In genomic region chr3:60437678-60438232, GRCm38 (mm10) we compare ENCODE assay signal across 10 mouse cellular contexts. TPM values are rescaled to one million over a fixed set of nuclear protein-coding genes. Genes with fewer than 3 reads are reported as not detected.
DNase-seq lines count a peak whose midpoint lies in the region; ATAC-seq and TF ChIP-seq lines count a peak whose summit lies in the region.
"Had no signal": no experiment of that assay in that cellular context is flagged by ENCODE, and none has a peak within 500 bp of the region (broad histone marks: within the 10 kb centered on the region; RNA-seq: fewer than 3 reads in every experiment).

No protein-coding gene starts in this region.

- TF ChIP-seq POLR2A in heart, adult 2 months (IDR thresholded peaks at IDR 0.05; ENCODE audit: insufficient read depth, low read depth, low read length): no peak

- intact Hi-C loops in heart, adult 2 months (cut with DNase I): no loop called here

- H3K36me3 ChIP-seq in heart, adult 2 months (ENCODE audit: control insufficient read depth, insufficient read depth, low read length): peaks cover 9% of the 10 kb centered on the region
- no peaks in the 10 kb centered on the region for H3K36me3 ChIP-seq in heart, embryonic 10.5 days
- no peaks in the 10 kb centered on the region for H3K36me3 ChIP-seq in heart, embryonic 15.5 days
- no peaks in the 10 kb centered on the region for H3K36me3 ChIP-seq in stomach, postnatal 0 days (ENCODE audit: control insufficient read depth, insufficient read depth, low read length)
- H3K36me3 ChIP-seq: forebrain, embryonic 10.5 days; limb, embryonic 12.5 days had no signal

- TF ChIP-seq EP300 in heart, adult 2 months (IDR thresholded peaks at IDR 0.05; ENCODE audit: insufficient read depth, low read depth, low read length): no peak
- TF ChIP-seq EP300 in stomach, postnatal 0 days (optimal IDR thresholded peaks at IDR 0.05): no peak

- no peak for ATAC-seq in heart, embryonic 15.5 days (replicated peaks; ENCODE audit: insufficient number of reproducible peaks, insufficient read depth, low FRiP score, low read depth)
- no peak for ATAC-seq in stomach, postnatal 0 days (ENCODE audit: low FRiP score, low TSS enrichment)

- peaks cover 3% of the 10 kb centered on the region for H3K4me1 ChIP-seq in heart, adult 2 months (ENCODE audit: control insufficient read depth, insufficient read depth, low read length)
- H3K4me1 ChIP-seq in heart, embryonic 10.5 days: no peaks in the 10 kb centered on the region
- 0 out of 2 replicates have a peak, but pooled peaks cover 6% of the 10 kb centered on the region for H3K4me1 ChIP-seq in heart, embryonic 15.5 days (replicated peaks)
- no peaks in the 10 kb centered on the region for H3K4me1 ChIP-seq in stomach, postnatal 0 days (replicated peaks; ENCODE audit: control insufficient read depth, insufficient read depth)
- H3K4me1 ChIP-seq: forebrain, embryonic 10.5 days; limb, embryonic 12.5 days had no signal

- no peaks in the 10 kb centered on the region for H3K27me3 ChIP-seq in heart, adult 2 months (ENCODE audit: control insufficient read depth, insufficient read depth, low read length)
- H3K27me3 ChIP-seq in heart, embryonic 10.5 days (ENCODE audit: insufficient read depth, poor library complexity, severe bottlenecking): no peaks in the 10 kb centered on the region
- H3K27me3 ChIP-seq in heart, embryonic 15.5 days: no peaks in the 10 kb centered on the region
- no peaks in the 10 kb centered on the region for H3K27me3 ChIP-seq in stomach, postnatal 0 days (ENCODE audit: control insufficient read depth, insufficient read depth, low read length)
- H3K27me3 ChIP-seq: limb, embryonic 12.5 days had no signal

- H3K9ac ChIP-seq in heart, adult 2 months (ENCODE audit: low read depth, low read length): no peak overlapping the region
- no peak overlapping the region for H3K9ac ChIP-seq in heart, embryonic 15.5 days
- no peak overlapping the region for H3K9ac ChIP-seq in stomach, postnatal 0 days (ENCODE audit: low read length)
- H3K9ac ChIP-seq: limb, embryonic 12.5 days had no signal

- no peaks in the 10 kb centered on the region for H3K9me3 ChIP-seq in heart, embryonic 10.5 days
- no peaks in the 10 kb centered on the region for H3K9me3 ChIP-seq in heart, embryonic 15.5 days (replicated peaks)
- H3K9me3 ChIP-seq in stomach, postnatal 0 days (ENCODE audit: control insufficient read depth, low read length): no peaks in the 10 kb centered on the region
- H3K9me3 ChIP-seq: forebrain, embryonic 10.5 days; limb, embryonic 12.5 days had no signal

- TF ChIP-seq CTCF in heart, adult 2 months (IDR thresholded peaks at IDR 0.05): no peak
- TF ChIP-seq CTCF in stomach, postnatal 0 days (IDR thresholded peaks at IDR 0.05; ENCODE audit: low read depth): no peak

- no peak overlapping the region for H3K4me2 ChIP-seq in heart, embryonic 15.5 days
- no peak overlapping the region for H3K4me2 ChIP-seq in stomach, postnatal 0 days (replicated peaks; ENCODE audit: low read depth)
- H3K4me2 ChIP-seq: limb, embryonic 12.5 days had no signal

- peak; percentile 30 to 53 for DNase-seq in heart, adult 2 months
- DNase-seq in heart, embryonic 10.5 days (ENCODE audit: low spot score): no peak
- peak; percentile 88 for DNase-seq in adrenal gland, adult 2 months
- DNase-seq in lung, postnatal 25 days (ENCODE audit: low spot score): peak; percentile 74
- DNase-seq in spleen, adult 18-20 months: no peak
- DNase-seq in stomach, postnatal 0 days (ENCODE audit: low spot score): no peak
- DNase-seq in right cerebral cortex, postnatal 14 days: no peak

- 16% methylated on average over 1 of the region's 1 CpGs for WGBS in heart, adult 2 months
- 66% methylated on average over 1 of the region's 1 CpGs for WGBS in heart, embryonic 10.5 days
- 61% methylated on average over 1 of the region's 1 CpGs for WGBS in heart, embryonic 15.5 days
- 42% methylated on average over 1 of the region's 1 CpGs for WGBS in stomach, postnatal 0 days

- H3K4me3 ChIP-seq in heart, adult 2 months: no peak overlapping the region
- H3K4me3 ChIP-seq in heart, embryonic 10.5 days: no peak overlapping the region
- H3K4me3 ChIP-seq in heart, embryonic 15.5 days: no peak overlapping the region
- H3K4me3 ChIP-seq in stomach, postnatal 0 days (ENCODE audit: low read depth, low read length): no peak overlapping the region
- H3K4me3 ChIP-seq: forebrain, embryonic 10.5 days; limb, embryonic 12.5 days had no signal

- H3K79me2 ChIP-seq in heart, adult 2 months (replicated peaks; ENCODE audit: control insufficient read depth, insufficient read depth, low read length): no peaks in the 10 kb centered on the region

- H3K27ac ChIP-seq in heart, adult 2 months: peak overlapping the region; percentile 48
- no peak overlapping the region for H3K27ac ChIP-seq in heart, embryonic 10.5 days
- H3K27ac ChIP-seq in heart, embryonic 15.5 days: peak overlapping the region; percentile 21; the same call in 1 of the 2 replicates
- no peak overlapping the region for H3K27ac ChIP-seq in stomach, postnatal 0 days (replicated peaks)
- H3K27ac ChIP-seq: forebrain, embryonic 10.5 days; limb, embryonic 12.5 days had no signal

RNA-seq across cellular contexts. Expression of gene Mbnl1, which starts 34.9 kb away (rescaled TPM):
- 100 to 1,000 TPM; 215 to 237 TPM for total RNA-seq in heart, adult 2 months (2021)
- 55.8 and 79.7 TPM in 2 replicates for polyA plus RNA-seq in heart, adult 2 months (2012; rRNA removed)
- polyA plus RNA-seq in heart, embryonic 10.5 days (2016; fragmentation: Nextera tagmentation; extraction: Ambion mirVana): 66.5 and 71.7 TPM in 2 replicates
- total RNA-seq in adrenal gland, adult 2 months (2021): 100 to 1,000 TPM; 563 to 574 TPM
- 174 and 252 TPM in 2 replicates for polyA plus RNA-seq in adrenal gland, adult 2 months (2012; rRNA removed)
- 72.9 and 82.7 TPM in 2 replicates for polyA plus RNA-seq in heart, embryonic 15.5 days (2015; fragmentation: Nextera tagmentation; extraction: Ambion mirVana)
- polyA plus RNA-seq in stomach, postnatal 0 days (2015; fragmentation: Nextera tagmentation; extraction: Ambion mirVana): 56.0 and 59.7 TPM in 2 replicates

Comparison
In these comparisons a context has a peak if more than half of its experiments do, and no peak if none do; other contexts are left out.
1. DNase-seq: peak in heart, adult 2 months (2 of 2), adrenal gland, adult 2 months (single experiment) and lung, postnatal 25 days (single experiment); none in heart, embryonic 10.5 days (single experiment), spleen, adult 18-20 months (0 of 2), stomach, postnatal 0 days (single experiment) and right cerebral cortex, postnatal 14 days (single experiment).
2. H3K27ac ChIP-seq: peak in heart, adult 2 months (single experiment) and heart, embryonic 15.5 days (single experiment); none in heart, embryonic 10.5 days (single experiment) and stomach, postnatal 0 days (single experiment).